Mouse (Mus musculus): ENCODE data around the gene 1700023F06Rik.

DNA sequence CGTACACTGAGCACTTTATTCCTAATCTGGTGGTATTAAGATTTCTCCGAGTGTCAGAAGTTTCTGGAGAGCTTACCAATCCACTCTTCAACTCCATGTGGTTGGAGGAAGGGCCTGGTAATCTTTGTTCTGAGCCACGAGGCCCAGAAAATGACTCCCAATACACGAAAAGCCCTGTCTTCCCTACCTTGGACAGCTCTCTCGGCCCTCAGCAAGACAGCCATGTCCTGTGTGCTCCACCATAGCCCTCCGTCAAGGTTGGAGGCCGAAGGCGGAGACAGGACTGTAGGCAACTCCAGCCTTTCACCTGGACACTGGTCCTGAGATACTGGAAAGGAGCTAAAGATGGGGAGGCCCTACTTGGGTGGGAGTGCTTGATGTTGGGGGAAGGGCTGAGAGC, 1.9 kb upstream of the 1700023F06Rik start:
- TF ChIP-seq CTCF (IDR thresholded peaks at IDR 0.05): no peak
- TF ChIP-seq EP300 (IDR thresholded peaks at IDR 0.05): no peak

Data from lung, postnatal 0 days (tissue).